Mouse (Mus musculus): ENCODE results near the gene Hmgcl. TPM values are rescaled to one million over a fixed set of nuclear protein-coding genes. Genes with fewer than 3 reads are reported as not detected.

Gene Hmgcl
- polyA plus RNA-seq, 1 experiment from 2014 or later: 99.6 TPM

- Histone ChIP-seq H3K4me2 (ENCODE audit: low read depth, low read length) (no peak overlapping the region), H3K4me3 (ENCODE audit: low read length) (no peak overlapping the region), H3K4me1 (ENCODE audit: control insufficient read depth, insufficient read depth, low read length) (peaks cover 8% of the 10 kb centered on the region), H3K36me3 (ENCODE audit: control insufficient read depth, insufficient read depth) (peaks cover 13% of the 10 kb centered on the region), H3K9ac (ENCODE audit: low read length) (no peak overlapping the region), H3K27me3 (ENCODE audit: control insufficient read depth, insufficient read depth, low read length) (no peaks in the 10 kb centered on the region), H3K27ac (ENCODE audit: low read length) (no peak overlapping the region), H3K9me3 (replicated peaks; ENCODE audit: control insufficient read depth, low read length) (no peaks in the 10 kb centered on the region)
- WGBS: 68% methylated on average over 7 of the region's 7 CpGs
- ATAC-seq (replicated peaks; ENCODE audit: extremely low read depth, insufficient read depth, low FRiP score): no peak
Measured at GRCm38 (mm10) chr4:135981524-135982063, 35.3 kb downstream of the Hmgcl start.

- no peak for ATAC-seq (replicated peaks; ENCODE audit: extremely low read depth, insufficient read depth, low FRiP score)
- no peak overlapping the region for H3K27ac ChIP-seq (ENCODE audit: low read length)
- peaks cover 11% of the 10 kb centered on the region for H3K4me1 ChIP-seq (ENCODE audit: control insufficient read depth, insufficient read depth, low read length)
- WGBS: 79% methylated on average over 5 of the region's 5 CpGs
- no peaks in the 10 kb centered on the region for H3K9me3 ChIP-seq (replicated peaks; ENCODE audit: control insufficient read depth, low read length)
- H3K4me3 ChIP-seq (ENCODE audit: low read length): no peak overlapping the region
- no peak overlapping the region for H3K9ac ChIP-seq (ENCODE audit: low read length)
- no peaks in the 10 kb centered on the region for H3K27me3 ChIP-seq (ENCODE audit: control insufficient read depth, insufficient read depth, low read length)
- H3K4me2 ChIP-seq (ENCODE audit: low read depth, low read length): no peak overlapping the region
- peaks cover 8% of the 10 kb centered on the region for H3K36me3 ChIP-seq (ENCODE audit: control insufficient read depth, insufficient read depth)
Measured at GRCm38 (mm10) chr4:135984556-135984955, 38.3 kb downstream of the Hmgcl start.

DNA sequence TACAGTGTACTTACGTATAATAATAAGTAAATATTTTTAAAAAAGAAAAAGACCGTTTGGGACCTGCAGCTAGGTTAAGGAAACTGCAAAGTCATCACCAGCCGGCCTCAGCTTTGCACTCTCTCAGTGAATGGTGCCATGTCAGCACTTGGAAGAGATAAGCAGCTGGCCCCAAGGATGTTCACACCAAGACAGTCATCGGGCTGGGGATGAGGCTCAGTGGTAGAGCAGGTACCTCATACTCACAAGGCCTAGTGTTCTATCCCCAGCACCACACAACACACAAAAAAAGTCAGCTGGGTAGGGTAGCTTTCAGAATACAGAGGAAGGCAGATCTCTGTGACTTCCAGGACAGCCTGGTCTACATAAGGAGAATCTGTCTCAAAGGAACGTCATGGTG lies 38.9 kb downstream of the Hmgcl start:
- H3K27ac ChIP-seq (ENCODE audit: low read length): no peak overlapping the region
- peaks cover 8% of the 10 kb centered on the region for H3K36me3 ChIP-seq (ENCODE audit: control insufficient read depth, insufficient read depth)
- H3K4me3 ChIP-seq (ENCODE audit: low read length): no peak overlapping the region
- peaks cover 11% of the 10 kb centered on the region for H3K4me1 ChIP-seq (ENCODE audit: control insufficient read depth, insufficient read depth, low read length)
- H3K27me3 ChIP-seq (ENCODE audit: control insufficient read depth, insufficient read depth, low read length): no peaks in the 10 kb centered on the region
- H3K9ac ChIP-seq (ENCODE audit: low read length): no peak overlapping the region
- H3K4me2 ChIP-seq (ENCODE audit: low read depth, low read length): no peak overlapping the region
- no peaks in the 10 kb centered on the region for H3K9me3 ChIP-seq (replicated peaks; ENCODE audit: control insufficient read depth, low read length)
- no peak for ATAC-seq (replicated peaks; ENCODE audit: extremely low read depth, insufficient read depth, low FRiP score)
- 82% methylated on average over 5 of the region's 5 CpGs for WGBS

DNA sequence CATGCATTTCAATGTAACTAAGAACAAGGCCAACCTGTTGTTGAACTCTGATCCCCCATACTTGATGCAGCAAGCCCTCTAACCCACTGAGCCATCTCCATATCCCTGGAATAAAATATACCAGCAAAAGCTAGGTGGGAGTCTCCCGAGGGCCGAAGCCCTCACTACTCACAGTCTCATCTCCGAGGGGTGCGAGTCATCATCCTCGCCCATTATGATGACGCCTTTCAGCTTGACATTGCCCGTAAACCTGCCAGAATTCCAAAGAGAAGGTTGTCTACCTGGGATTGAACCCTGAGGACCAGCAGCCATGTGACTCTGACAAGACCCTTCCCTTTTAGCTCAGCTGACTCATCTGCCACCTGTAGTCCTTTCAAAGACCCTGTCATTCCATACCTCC lies 39.5 kb downstream of the Hmgcl start:
- no peak for ATAC-seq (replicated peaks; ENCODE audit: extremely low read depth, insufficient read depth, low FRiP score)
- Histone ChIP-seq H3K36me3 (ENCODE audit: control insufficient read depth, insufficient read depth) (peaks cover 8% of the 10 kb centered on the region), H3K4me2 (ENCODE audit: low read depth, low read length) (peak overlapping the region; percentile 96), H3K4me1 (ENCODE audit: control insufficient read depth, insufficient read depth, low read length) (peaks cover 11% of the 10 kb centered on the region), H3K9me3 (replicated peaks; ENCODE audit: control insufficient read depth, low read length) (no peaks in the 10 kb centered on the region), H3K4me3 (ENCODE audit: low read length) (peak overlapping the region; percentile 97), H3K27me3 (ENCODE audit: control insufficient read depth, insufficient read depth, low read length) (no peaks in the 10 kb centered on the region), H3K9ac (ENCODE audit: low read length) (peak overlapping the region; percentile 97; the same call in 1 of the 2 replicates), H3K27ac (ENCODE audit: low read length) (no peak overlapping the region)
- WGBS: 83% methylated on average over 7 of the region's 7 CpGs

DNA sequence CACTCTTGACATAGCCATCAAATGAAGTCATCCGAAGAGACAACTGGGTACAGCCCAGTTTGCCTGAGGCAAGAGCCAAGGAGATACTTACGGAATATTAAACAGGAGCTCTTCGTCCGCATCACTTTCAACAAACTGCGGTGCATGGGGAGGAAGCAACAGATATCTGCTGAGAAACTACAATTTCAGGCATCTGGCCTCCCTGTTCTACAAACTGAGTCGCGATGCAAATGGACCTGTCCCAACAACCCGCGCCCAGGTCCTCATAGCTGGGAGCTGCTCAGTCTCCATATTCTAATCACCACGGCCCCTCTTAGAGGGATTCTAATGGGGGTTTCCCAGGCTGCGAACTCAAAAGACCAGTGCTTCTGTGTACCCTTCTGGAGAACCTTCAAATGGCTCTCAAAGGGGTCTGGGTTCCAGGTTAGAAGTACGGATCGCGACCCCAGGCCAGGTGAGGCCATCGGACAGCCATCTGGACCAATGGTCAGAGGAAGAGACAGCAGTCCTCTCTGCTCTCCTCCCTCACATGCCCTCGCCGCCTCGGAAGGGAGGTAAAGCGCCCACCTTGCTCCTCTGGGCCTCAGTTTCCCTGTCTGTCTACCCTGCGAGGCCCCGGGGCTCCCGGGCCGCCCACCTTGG lies 40.2 kb downstream of the Hmgcl start:
- Histone ChIP-seq H3K9ac (ENCODE audit: low read length) (peak overlapping the region; percentile 97), H3K27ac (ENCODE audit: low read length) (peak overlapping the region; percentile 43), H3K4me2 (ENCODE audit: low read depth, low read length) (peak overlapping the region; percentile 96), H3K4me3 (ENCODE audit: low read length) (peak overlapping the region; percentile 97), H3K4me1 (ENCODE audit: control insufficient read depth, insufficient read depth, low read length) (peaks cover 11% of the 10 kb centered on the region), H3K36me3 (ENCODE audit: control insufficient read depth, insufficient read depth) (peaks cover 8% of the 10 kb centered on the region), H3K27me3 (ENCODE audit: control insufficient read depth, insufficient read depth, low read length) (no peaks in the 10 kb centered on the region), H3K9me3 (replicated peaks; ENCODE audit: control insufficient read depth, low read length) (no peaks in the 10 kb centered on the region; the same call in 1 of the 2 replicates)
- no peak for ATAC-seq (replicated peaks; ENCODE audit: extremely low read depth, insufficient read depth, low FRiP score)
- WGBS: 7% methylated on average over 23 of the region's 23 CpGs

DNA sequence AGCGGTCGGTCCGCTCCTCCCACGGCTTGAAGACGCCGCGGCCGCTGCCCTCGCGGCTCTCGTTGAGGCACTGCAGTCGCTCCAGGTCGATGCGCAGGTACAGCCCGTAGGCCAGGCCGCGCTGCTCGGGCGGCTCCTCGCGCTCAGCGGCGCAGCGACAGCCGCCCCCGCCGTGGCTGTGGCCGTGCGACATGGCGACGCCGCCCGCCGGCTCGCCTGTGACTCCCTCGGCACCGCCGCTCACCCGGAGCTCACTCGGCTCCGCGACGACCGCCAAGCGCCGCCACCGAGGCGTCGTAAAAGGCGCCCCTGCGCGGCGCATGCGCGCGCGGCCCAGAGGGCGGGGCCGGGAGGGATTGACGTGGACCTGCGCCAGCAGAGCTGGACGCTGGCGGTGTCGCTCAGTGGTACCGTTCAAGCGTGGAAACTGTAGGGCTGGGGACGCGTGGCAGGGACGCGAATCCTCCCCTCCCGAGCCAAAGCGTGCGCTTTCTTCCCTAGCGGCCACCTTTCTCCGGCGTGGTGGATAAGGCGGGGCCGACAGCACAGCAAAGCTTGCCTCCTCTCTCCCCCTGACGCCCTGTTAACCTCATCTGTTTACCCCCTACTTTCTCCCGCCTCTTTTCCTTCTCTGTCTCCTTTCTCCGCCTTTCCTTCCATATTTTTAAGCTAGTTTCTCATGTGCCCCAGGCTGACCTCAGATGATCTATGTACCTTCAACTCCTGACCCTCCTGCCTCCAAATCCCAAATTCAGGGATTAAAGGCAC lies 40.9 kb downstream of the Hmgcl start, which contains the start of gene Pithd1:
Pithd1 (minus strand) TSS at position 322 of the 768 bp plus-strand sequence.
- peak within 1 kb of the TSS; percentile 96 for H3K4me2 ChIP-seq (ENCODE audit: low read depth, low read length)
- peaks cover 11% of the 10 kb centered on the region for H3K4me1 ChIP-seq (ENCODE audit: control insufficient read depth, insufficient read depth, low read length)
- peaks cover 8% of the 10 kb centered on the region for H3K36me3 ChIP-seq (ENCODE audit: control insufficient read depth, insufficient read depth)
- peak within 1 kb of the TSS; percentile 97 for H3K9ac ChIP-seq (ENCODE audit: low read length)
- under 1% methylated on average over 78 of the region's 81 CpGs for WGBS
- no peaks in the 10 kb centered on the region for H3K27me3 ChIP-seq (ENCODE audit: control insufficient read depth, insufficient read depth, low read length)
- H3K9me3 ChIP-seq (replicated peaks; ENCODE audit: control insufficient read depth, low read length): no peaks in the 10 kb centered on the region; the same call in 1 of the 2 replicates
- H3K4me3 ChIP-seq (ENCODE audit: low read length): peak within 1 kb of the TSS; percentile 97
- H3K27ac ChIP-seq (ENCODE audit: low read length): peak within 1 kb of the TSS; percentile 83
- ATAC-seq (replicated peaks; ENCODE audit: extremely low read depth, insufficient read depth, low FRiP score): peak; percentile 88

DNA sequence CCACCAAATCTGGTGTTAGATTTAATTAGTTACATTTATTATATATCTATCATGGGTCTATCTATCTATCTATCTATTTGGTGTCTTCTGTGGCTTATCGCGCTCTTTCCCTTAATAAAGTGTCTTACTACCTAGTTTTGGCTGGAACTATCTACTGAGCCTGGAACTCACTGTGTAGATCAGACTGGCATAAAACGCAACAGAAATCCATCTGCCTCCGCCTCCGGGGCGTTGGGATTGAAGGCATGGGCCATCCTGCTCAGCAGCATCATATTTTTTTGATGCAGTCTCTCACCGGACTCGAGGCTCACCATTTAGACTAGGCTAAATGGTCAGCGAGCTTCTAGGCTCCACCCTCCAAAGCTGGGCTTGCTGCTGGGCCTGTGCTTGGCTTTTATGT lies 41.5 kb downstream of the Hmgcl start:
- Histone ChIP-seq H3K27me3 (ENCODE audit: control insufficient read depth, insufficient read depth, low read length) (no peaks in the 10 kb centered on the region), H3K4me3 (ENCODE audit: low read length) (peak overlapping the region; percentile 97), H3K27ac (ENCODE audit: low read length) (peak overlapping the region; percentile 83), H3K36me3 (ENCODE audit: control insufficient read depth, insufficient read depth) (peaks cover 8% of the 10 kb centered on the region), H3K9me3 (replicated peaks; ENCODE audit: control insufficient read depth, low read length) (no peaks in the 10 kb centered on the region; the same call in 1 of the 2 replicates), H3K4me2 (ENCODE audit: low read depth, low read length) (peak overlapping the region; percentile 96), H3K4me1 (ENCODE audit: control insufficient read depth, insufficient read depth, low read length) (peaks cover 11% of the 10 kb centered on the region), H3K9ac (ENCODE audit: low read length) (peak overlapping the region; percentile 97)
- 71% methylated on average over 9 of the region's 9 CpGs for WGBS
- ATAC-seq (replicated peaks; ENCODE audit: extremely low read depth, insufficient read depth, low FRiP score): no peak

DNA sequence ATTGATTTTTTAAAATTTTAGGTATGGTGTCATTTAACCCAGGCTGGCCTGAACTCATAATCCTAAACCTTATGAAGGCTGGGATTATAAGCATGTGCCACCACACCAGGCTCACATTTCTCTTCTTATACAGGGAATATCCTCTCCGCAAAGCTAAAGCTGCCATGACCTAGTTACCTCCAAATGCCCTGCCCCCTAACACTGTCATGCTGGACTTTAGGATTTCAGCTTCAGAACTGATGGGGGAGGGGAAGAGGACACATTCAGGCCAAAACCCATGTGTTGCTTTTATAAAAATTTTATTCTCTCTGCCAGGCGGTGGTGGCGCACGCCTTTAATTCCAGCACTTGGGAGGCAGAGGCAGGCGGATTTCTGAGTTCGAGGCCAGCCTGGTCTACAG lies 47.7 kb downstream of the Hmgcl start:
- H3K9ac ChIP-seq (ENCODE audit: low read length): no peak overlapping the region
- WGBS: 93% methylated on average over 6 of the region's 6 CpGs

GRCm38 (mm10) chr4:135995118-135995517 lies 48.9 kb downstream of the Hmgcl start:
- WGBS: 78% methylated on average over 4 of the region's 4 CpGs
- ATAC-seq (replicated peaks; ENCODE audit: extremely low read depth, insufficient read depth, low FRiP score): no peak
- H3K4me1 ChIP-seq (ENCODE audit: control insufficient read depth, insufficient read depth, low read length): no peaks in the 10 kb centered on the region
- no peak overlapping the region for H3K9ac ChIP-seq (ENCODE audit: low read length)
- H3K27me3 ChIP-seq (ENCODE audit: control insufficient read depth, insufficient read depth, low read length): no peaks in the 10 kb centered on the region
- no peak overlapping the region for H3K4me2 ChIP-seq (ENCODE audit: low read depth, low read length)
- peaks cover 10% of the 10 kb centered on the region for H3K9me3 ChIP-seq (replicated peaks; ENCODE audit: control insufficient read depth, low read length)
- H3K27ac ChIP-seq (ENCODE audit: low read length): no peak overlapping the region
- H3K36me3 ChIP-seq (ENCODE audit: control insufficient read depth, insufficient read depth): no peaks in the 10 kb centered on the region
- H3K4me3 ChIP-seq (ENCODE audit: low read length): no peak overlapping the region

More for the DNA sequence above, 47.7 kb downstream of the Hmgcl start:
- no peak overlapping the region for H3K4me2 ChIP-seq (ENCODE audit: low read depth, low read length)
- no peaks in the 10 kb centered on the region for H3K4me1 ChIP-seq (ENCODE audit: control insufficient read depth, insufficient read depth, low read length)
- peaks cover 10% of the 10 kb centered on the region for H3K9me3 ChIP-seq (replicated peaks; ENCODE audit: control insufficient read depth, low read length)
- H3K36me3 ChIP-seq (ENCODE audit: control insufficient read depth, insufficient read depth): no peaks in the 10 kb centered on the region
- no peak overlapping the region for H3K4me3 ChIP-seq (ENCODE audit: low read length)
- no peak overlapping the region for H3K27ac ChIP-seq (ENCODE audit: low read length)
- ATAC-seq (replicated peaks; ENCODE audit: extremely low read depth, insufficient read depth, low FRiP score): no peak
- no peaks in the 10 kb centered on the region for H3K27me3 ChIP-seq (ENCODE audit: control insufficient read depth, insufficient read depth, low read length)

Data from heart, embryonic 16.5 days (tissue).